Mouse (Mus musculus) embryonic facial prominence, embryonic 15.5 days (tissue): Measurements from ENCODE around the gene Gpank1. TPM values are rescaled to one million over a fixed set of nuclear protein-coding genes. Genes with fewer than 3 reads are reported as not detected.

ENCODE experiments used
- ATAC-seq: fragments of 200-750 bp; cut with Nextera tagmentation; 2 replicates; pipeline ENCODE4 v1.8.0; 2017; ENCODE audit warnings: low read depth, moderate TSS enrichment; ENCODE audit not compliant: insufficient number of reproducible peaks, low FRiP score, low TSS enrichment
- H3K27ac ChIP-seq: fragments of 300-500 bp; sonication (generic); replicated peaks from 2 replicates; pipeline ENCODE4 v1.5.1; 2015; ENCODE audit warnings: mild to moderate bottlenecking, inconsistent platforms
- H3K27me3 ChIP-seq: fragments of 300-500 bp; sonication (generic); 2 replicates; pipeline ENCODE4 v1.6.1; 2015; ENCODE audit warnings: inconsistent platforms
- H3K36me3 ChIP-seq: fragments of 300-500 bp; sonication (generic); 2 replicates; pipeline ENCODE4 v1.6.1; 2015; ENCODE audit warnings: mild to moderate bottlenecking, inconsistent platforms
- H3K4me1 ChIP-seq: fragments of 300-500 bp; sonication (generic); 2 replicates; pipeline ENCODE4 v1.6.1; 2015; ENCODE audit warnings: inconsistent platforms
- H3K4me2 ChIP-seq: fragments of 300-500 bp; sonication (generic); replicated peaks from 2 replicates; pipeline ENCODE4 v1.6.1; 2015; ENCODE audit warnings: mild to moderate bottlenecking, inconsistent platforms
- H3K4me3 ChIP-seq: fragments of 300-500 bp; sonication (generic); replicated peaks from 2 replicates; pipeline ENCODE4 v1.5.1; 2015; ENCODE audit warnings: mild to moderate bottlenecking, inconsistent platforms
- H3K9ac ChIP-seq: fragments of 300-500 bp; sonication (generic); 2 replicates; pipeline ENCODE4 v1.6.1; 2015; ENCODE audit warnings: inconsistent platforms
- H3K9me3 ChIP-seq: fragments of 300-500 bp; sonication (generic); replicated peaks from 2 replicates; pipeline ENCODE4 v1.6.1; 2016; ENCODE audit warnings: inconsistent platforms
- WGBS: fragments of 180-500 bp; shearing (Covaris S2); methylation state at CpG from one replicate; pipeline ENCODE4 v1.1.7; 2015; 5-methylcytosine and 5-hydroxymethylcytosine counted together
- polyA plus RNA-seq: library from polyadenylated mRNA; unstranded; fragments of >200 nt; fragmentation: Nextera tagmentation; extraction: Ambion mirVana; gene quantifications from 2 replicates; pipeline ENCODE4 v1.2.1, GENCODE M21; 2015

Gene Gpank1
- polyA plus RNA-seq, 1 experiment from 2014 or later = 20.1 TPM

GRCm38 (mm10) chr17:35101161-35101560 is 20.1 kb upstream of the Gpank1 start:
- Histone ChIP-seq H3K9ac (no peak overlapping the region), H3K27me3 (no peaks in the 10 kb centered on the region), H3K4me1 (peaks cover 5% of the 10 kb centered on the region), H3K36me3 (peaks cover 79% of the 10 kb centered on the region), H3K4me3 (no peak overlapping the region), H3K27ac (no peak overlapping the region), H3K4me2 (no peak overlapping the region), H3K9me3 (no peaks in the 10 kb centered on the region)
- 88% methylated on average over 11 of the region's 11 CpGs for WGBS
- ATAC-seq = no peak

DNA sequence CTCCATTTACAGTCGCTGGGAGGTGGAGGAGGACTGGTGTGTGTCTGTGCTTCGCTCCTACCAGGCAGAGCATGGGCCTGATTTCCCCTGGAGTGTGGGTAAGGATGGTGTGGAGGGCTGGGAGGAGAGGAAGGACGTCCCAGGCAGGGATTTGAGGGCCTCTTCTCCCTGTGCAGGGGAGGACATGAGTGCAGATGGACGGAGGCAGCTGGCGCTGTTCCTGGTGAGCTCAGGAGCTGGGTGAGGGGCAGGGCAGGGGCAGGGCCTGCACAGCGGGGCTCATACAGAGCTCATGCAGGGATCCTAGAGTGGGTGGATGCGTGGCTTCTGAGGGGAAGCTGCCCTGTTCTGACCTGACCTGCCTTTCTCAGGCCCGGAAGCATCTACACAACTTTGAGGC is 19.0 kb upstream of the Gpank1 start:
- Histone ChIP-seq H3K27ac (0 out of 2 replicates have a peak overlapping the region, but pooled peaks have one; percentile 34), H3K4me3 (no peak overlapping the region), H3K4me1 (peaks cover 7% of the 10 kb centered on the region), H3K9me3 (no peaks in the 10 kb centered on the region), H3K4me2 (no peak overlapping the region), H3K27me3 (no peaks in the 10 kb centered on the region), H3K36me3 (peaks cover 67% of the 10 kb centered on the region), H3K9ac (no peak overlapping the region)
- ATAC-seq = no peak
- WGBS = 73% methylated on average over 8 of the region's 8 CpGs

DNA sequence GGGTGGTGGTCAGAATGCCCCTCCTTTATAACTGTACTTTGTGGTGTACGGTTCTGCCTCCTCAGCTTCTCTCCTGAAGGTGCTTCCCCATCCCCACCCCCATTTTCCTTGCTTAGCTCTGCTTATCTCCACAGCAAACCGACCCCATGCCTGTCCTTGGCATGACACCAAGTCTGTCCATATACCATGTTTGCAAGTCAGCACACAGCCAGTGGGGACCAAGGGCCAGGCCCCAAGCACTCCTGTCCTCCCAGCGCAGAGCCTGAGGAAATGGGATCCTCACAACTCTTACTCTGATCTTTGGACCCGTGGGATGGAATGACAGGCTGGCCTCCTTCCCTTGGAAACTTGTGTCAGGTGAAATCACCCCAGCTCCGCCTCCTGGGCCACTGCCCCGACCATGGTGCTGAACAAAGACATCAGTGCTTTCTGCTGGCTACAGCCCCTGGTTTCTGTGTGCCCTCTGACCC is 18.0 kb upstream of the Gpank1 start:
- 63% methylated on average over 6 of the region's 6 CpGs for WGBS
- peaks cover 7% of the 10 kb centered on the region for H3K4me1 ChIP-seq
- no peak for ATAC-seq
- H3K27ac ChIP-seq = no peak overlapping the region
- H3K27me3 ChIP-seq = no peaks in the 10 kb centered on the region
- no peak overlapping the region for H3K4me2 ChIP-seq
- peaks cover 58% of the 10 kb centered on the region for H3K36me3 ChIP-seq
- no peaks in the 10 kb centered on the region for H3K9me3 ChIP-seq
- H3K9ac ChIP-seq = no peak overlapping the region
- no peak overlapping the region for H3K4me3 ChIP-seq

DNA sequence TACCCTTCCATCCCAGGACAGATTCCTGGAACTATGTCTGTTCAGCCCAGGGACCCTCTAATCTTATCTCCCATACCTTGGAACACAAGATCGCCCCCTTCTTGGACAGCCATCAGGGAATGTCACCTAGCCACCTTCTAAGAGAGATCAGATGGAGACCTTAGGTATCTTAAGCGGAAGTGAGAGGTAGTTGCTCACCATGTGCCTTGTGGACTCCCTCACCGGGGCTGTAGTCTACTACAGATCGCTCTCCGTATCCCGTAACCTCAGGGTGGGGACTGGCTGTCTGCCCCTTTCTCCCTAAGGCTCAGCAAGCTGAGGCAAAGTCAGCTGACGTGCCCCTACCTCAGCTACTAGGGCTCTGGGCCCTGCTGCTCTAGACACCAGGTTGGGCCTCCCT is 17.2 kb upstream of the Gpank1 start:
- no peaks in the 10 kb centered on the region for H3K9me3 ChIP-seq
- no peak overlapping the region for H3K27ac ChIP-seq
- H3K4me2 ChIP-seq = no peak overlapping the region
- H3K4me3 ChIP-seq = no peak overlapping the region
- WGBS = 86% methylated on average over 7 of the region's 7 CpGs
- no peak for ATAC-seq
- peaks cover 7% of the 10 kb centered on the region for H3K4me1 ChIP-seq
- H3K9ac ChIP-seq = no peak overlapping the region
- peaks cover 49% of the 10 kb centered on the region for H3K36me3 ChIP-seq
- H3K27me3 ChIP-seq = no peaks in the 10 kb centered on the region

DNA sequence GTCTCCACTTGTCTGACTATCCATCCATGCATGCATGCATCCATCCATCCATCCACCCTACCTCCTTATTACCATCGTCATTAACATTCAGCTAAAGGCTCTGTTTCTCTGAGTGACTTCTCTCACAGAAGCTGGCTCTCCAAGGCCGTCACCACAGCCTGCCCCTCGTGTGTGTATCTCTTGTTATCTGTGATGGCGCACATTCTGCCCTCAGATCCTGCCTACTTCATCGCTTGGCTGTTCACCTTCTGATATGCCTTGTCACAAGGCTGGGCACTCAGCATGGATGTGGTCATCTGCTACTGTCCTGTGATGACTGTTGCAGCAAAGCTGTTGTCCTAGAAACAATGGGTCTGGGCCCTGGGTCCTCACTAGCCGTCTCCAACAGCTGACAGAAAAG is 16.5 kb upstream of the Gpank1 start:
- Histone ChIP-seq H3K4me1 (peaks cover 7% of the 10 kb centered on the region), H3K9ac (no peak overlapping the region), H3K27me3 (no peaks in the 10 kb centered on the region), H3K9me3 (no peaks in the 10 kb centered on the region), H3K27ac (no peak overlapping the region), H3K36me3 (peaks cover 43% of the 10 kb centered on the region), H3K4me3 (no peak overlapping the region), H3K4me2 (no peak overlapping the region)
- no peak for ATAC-seq
- 73% methylated on average over 6 of the region's 6 CpGs for WGBS

DNA sequence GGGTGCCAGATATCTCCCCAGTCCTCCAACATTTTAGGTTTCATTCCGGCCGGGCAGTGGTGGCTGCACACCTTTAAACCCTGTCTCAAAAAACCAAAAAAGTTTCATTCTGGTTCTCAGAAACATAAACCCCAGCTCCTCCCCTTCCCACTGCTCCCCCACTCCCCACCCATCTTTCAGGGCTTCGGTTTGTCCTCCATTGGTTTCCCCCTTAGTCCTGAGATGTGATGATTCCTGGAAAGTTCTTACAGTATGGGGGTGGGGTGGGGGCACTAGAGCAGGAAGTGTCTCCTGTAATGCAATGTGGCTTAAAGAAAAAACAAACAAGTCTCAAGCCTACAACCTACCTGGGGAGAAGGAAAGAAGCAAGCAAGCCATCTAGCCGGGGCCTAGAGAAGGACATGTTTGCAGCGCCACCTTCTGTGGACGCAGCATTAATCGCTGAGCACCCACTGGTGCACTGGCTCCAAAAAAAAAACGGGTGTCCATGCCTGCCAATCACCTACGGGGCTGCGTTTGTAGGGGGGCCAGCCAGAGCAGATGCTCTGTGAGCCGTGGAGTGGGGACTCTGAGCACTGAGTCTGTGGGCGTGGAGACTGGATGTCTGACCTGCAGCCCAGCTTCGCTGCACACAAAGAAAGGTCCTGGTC is 15.4 kb upstream of the Gpank1 start:
- H3K4me3 ChIP-seq = 0 out of 2 replicates have a peak overlapping the region, but pooled peaks have one; percentile 13
- peaks cover 32% of the 10 kb centered on the region for H3K36me3 ChIP-seq
- no peaks in the 10 kb centered on the region for H3K27me3 ChIP-seq
- H3K9ac ChIP-seq = no peak overlapping the region
- H3K9me3 ChIP-seq = no peaks in the 10 kb centered on the region
- peaks cover 7% of the 10 kb centered on the region for H3K4me1 ChIP-seq
- peak overlapping the region; percentile 40 for H3K4me2 ChIP-seq
- H3K27ac ChIP-seq = no peak overlapping the region
- 24% methylated on average over 13 of the region's 13 CpGs for WGBS
- no peak for ATAC-seq

GRCm38 (mm10) chr17:35106522-35106921 is 14.7 kb upstream of the Gpank1 start:
- no peak for ATAC-seq
- 0 out of 2 replicates have a peak overlapping the region, but pooled peaks have one; percentile 13 for H3K4me3 ChIP-seq
- H3K9ac ChIP-seq = no peak overlapping the region
- peaks cover 26% of the 10 kb centered on the region for H3K36me3 ChIP-seq
- 0 out of 2 replicates have a peak overlapping the region, but pooled peaks have one; percentile 40 for H3K4me2 ChIP-seq
- 62% methylated on average over 3 of the region's 3 CpGs for WGBS
- H3K27ac ChIP-seq = no peak overlapping the region
- no peaks in the 10 kb centered on the region for H3K9me3 ChIP-seq
- H3K27me3 ChIP-seq = no peaks in the 10 kb centered on the region
- H3K4me1 ChIP-seq = peaks cover 7% of the 10 kb centered on the region

- H3K27ac ChIP-seq = no peak within 1 kb of the TSS
- no peak within 1 kb of the TSS for H3K4me2 ChIP-seq
- H3K9me3 ChIP-seq = no peaks in the 10 kb centered on the region
- H3K4me1 ChIP-seq = peaks cover 7% of the 10 kb centered on the region
- H3K36me3 ChIP-seq = peaks cover 10% of the 10 kb centered on the region; the same call in 1 of the 2 replicates
- no peak for ATAC-seq
- 85% methylated on average over 6 of the region's 6 CpGs for WGBS
- H3K4me3 ChIP-seq = no peak within 1 kb of the TSS
- no peak within 1 kb of the TSS for H3K9ac ChIP-seq
- no peaks in the 10 kb centered on the region for H3K27me3 ChIP-seq
These were observed 13.2 kb upstream of the Gpank1 start, which contains the start of gene Ly6g5c for GRCm38 (mm10) chr17:35108097-35108496. Gene Ly6g5c (plus strand): TSS chr17:35108279.

DNA sequence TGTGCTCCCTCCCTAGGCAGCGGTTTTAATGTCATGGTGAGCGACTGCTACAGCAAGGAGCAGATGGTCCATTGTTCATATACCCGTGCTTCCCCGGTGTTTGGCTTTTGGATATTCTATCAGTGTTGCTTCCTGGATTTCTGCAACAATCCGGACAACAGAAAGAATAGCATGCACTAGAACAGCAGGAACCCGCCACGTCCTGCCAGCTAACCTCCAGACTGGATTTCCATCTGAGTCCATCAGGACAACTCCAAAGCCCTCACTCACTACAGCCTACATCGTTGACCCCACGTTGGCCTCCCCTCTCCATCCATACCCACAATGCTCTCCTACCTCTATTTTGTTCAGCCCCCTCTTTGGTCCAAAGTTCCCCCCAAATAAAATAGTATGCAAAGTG is 9.5 kb upstream of the Gpank1 start:
- ATAC-seq = no peak
- peaks cover 30% of the 10 kb centered on the region for H3K36me3 ChIP-seq
- no peak overlapping the region for H3K4me3 ChIP-seq
- H3K4me1 ChIP-seq = no peaks in the 10 kb centered on the region
- H3K9ac ChIP-seq = no peak overlapping the region
- WGBS = 78% methylated on average over 9 of the region's 9 CpGs
- H3K27me3 ChIP-seq = no peaks in the 10 kb centered on the region
- H3K27ac ChIP-seq = no peak overlapping the region
- H3K4me2 ChIP-seq = no peak overlapping the region
- no peaks in the 10 kb centered on the region for H3K9me3 ChIP-seq

DNA sequence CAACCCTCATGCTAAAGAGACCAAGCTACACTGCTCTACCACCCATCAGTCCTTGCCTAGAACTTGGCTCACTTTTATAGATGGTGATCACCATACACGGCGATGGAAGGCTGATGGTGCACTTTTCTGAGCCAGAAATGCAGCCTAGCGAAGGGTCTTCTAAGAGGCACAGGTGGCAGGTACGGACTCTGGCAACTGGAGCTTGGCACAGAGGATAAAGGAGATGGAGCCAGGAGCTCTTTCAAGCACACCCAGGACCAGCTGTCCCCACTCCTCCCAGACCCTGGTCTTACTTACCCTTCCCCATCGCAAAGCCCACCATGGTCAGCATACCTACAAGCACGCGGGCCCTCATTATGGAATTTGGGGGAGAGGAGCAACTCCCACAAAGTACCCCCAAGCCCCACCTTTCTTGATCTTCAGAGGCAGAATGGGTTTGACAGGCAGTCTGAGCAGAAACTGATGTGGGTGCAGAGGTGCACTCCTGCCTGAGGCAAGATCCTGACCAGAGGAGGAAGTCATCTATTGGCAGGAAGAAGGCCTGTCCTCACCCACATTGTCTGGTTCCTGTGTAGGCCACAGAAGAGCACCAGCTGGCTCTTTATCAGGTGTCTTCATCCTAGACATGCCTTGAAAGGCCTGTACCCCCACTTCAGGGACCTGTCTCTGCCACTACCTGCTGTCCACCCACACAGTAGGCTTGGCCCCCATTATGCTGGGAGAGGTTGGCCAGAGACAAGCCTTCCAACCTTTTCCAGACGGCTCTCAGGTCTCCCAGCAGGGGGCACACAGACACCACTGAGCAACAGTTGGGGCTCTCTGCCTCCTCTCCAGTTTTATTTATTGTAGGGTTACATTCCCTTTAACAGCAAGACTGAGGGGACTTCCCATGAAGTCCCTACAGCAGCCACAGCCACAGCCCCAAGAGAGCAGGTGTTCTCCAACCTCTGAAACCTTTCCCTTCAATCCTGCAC is 5.9 kb upstream of the Gpank1 start, which contains the start of gene Ly6g5b:
Gene Ly6g5b, minus strand, starts transcription at position 383 of the 974 bp plus-strand sequence.
- no peak for ATAC-seq
- no peaks in the 10 kb centered on the region for H3K9me3 ChIP-seq
- WGBS = 85% methylated on average over 8 of the region's 8 CpGs
- no peaks in the 10 kb centered on the region for H3K27me3 ChIP-seq
- peaks cover 55% of the 10 kb centered on the region for H3K36me3 ChIP-seq
- H3K9ac ChIP-seq = no peak within 1 kb of the TSS
- H3K4me2 ChIP-seq = no peak within 1 kb of the TSS
- H3K27ac ChIP-seq = no peak within 1 kb of the TSS
- peaks cover 9% of the 10 kb centered on the region for H3K4me1 ChIP-seq
- H3K4me3 ChIP-seq = no peak within 1 kb of the TSS

DNA sequence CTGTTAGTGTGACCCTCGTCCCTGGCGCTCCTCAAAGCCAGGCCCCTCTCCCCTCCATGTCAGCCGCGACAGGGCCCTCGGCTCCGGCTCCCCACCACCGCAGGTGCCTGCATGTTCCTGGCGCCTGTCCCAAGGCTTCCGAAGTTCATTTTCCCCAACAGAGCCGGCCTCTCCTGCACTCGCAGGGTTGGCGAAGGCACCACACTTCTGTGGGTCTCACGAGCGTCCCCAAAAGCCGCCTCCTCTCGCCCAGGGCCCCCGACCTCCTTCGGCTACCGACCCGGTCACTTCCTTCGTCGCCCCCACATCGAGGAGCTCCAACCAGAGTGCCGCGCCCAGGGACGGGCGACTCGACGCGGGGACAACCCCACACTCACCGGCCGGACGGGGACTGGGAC is 511 bp upstream of the Gpank1 start:
- WGBS = under 1% methylated on average over 33 of the region's 33 CpGs
- Histone ChIP-seq H3K4me2 (peak overlapping the region; percentile 89), H3K36me3 (peaks cover 39% of the 10 kb centered on the region), H3K27ac (peak overlapping the region; percentile 84), H3K9me3 (no peaks in the 10 kb centered on the region), H3K9ac (peak overlapping the region; percentile 95), H3K4me1 (peaks cover 31% of the 10 kb centered on the region), H3K4me3 (peak overlapping the region; percentile 96), H3K27me3 (no peaks in the 10 kb centered on the region)
- ATAC-seq = peak; percentile 5
